Mouse (Mus musculus): ENCODE results near the gene Slc1a5. TPM values are rescaled to one million over a fixed set of nuclear protein-coding genes. Genes with fewer than 3 reads are reported as not detected.

The Slc1a5 gene
- polyA plus RNA-seq, 1 experiment from 2014 or later = 4.6 TPM

- 68% methylated on average over 5 of the region's 5 CpGs for whole genome bisulfite sequencing
- peaks cover 52% of the 10 kb centered on the region for H3K4me1 ChIP-seq (ENCODE audit: control insufficient read depth, insufficient read depth, low read length)
- H3K27me3 ChIP-seq (ENCODE audit: control insufficient read depth, insufficient read depth, low read length) = no peaks in the 10 kb centered on the region
- H3K9me3 ChIP-seq (ENCODE audit: control insufficient read depth, low read length) = no peaks in the 10 kb centered on the region
- H3K36me3 ChIP-seq (ENCODE audit: control insufficient read depth, insufficient read depth, low read length) = peaks cover 17% of the 10 kb centered on the region
- no peak overlapping the region for H3K27ac ChIP-seq (ENCODE audit: low read depth, low read length)
- no peak overlapping the region for H3K4me3 ChIP-seq (ENCODE audit: low read depth, low read length)
- no peak overlapping the region for H3K9ac ChIP-seq (replicated peaks; ENCODE audit: low read depth, low read length)
- no peak overlapping the region for H3K4me2 ChIP-seq (ENCODE audit: low read depth, low read length)
- no peak for ATAC-seq (ENCODE audit: low read depth)
Measured at GRCm38 (mm10) chr7:16820271-16820763, 39.2 kb downstream of the Slc1a5 start.

DNA sequence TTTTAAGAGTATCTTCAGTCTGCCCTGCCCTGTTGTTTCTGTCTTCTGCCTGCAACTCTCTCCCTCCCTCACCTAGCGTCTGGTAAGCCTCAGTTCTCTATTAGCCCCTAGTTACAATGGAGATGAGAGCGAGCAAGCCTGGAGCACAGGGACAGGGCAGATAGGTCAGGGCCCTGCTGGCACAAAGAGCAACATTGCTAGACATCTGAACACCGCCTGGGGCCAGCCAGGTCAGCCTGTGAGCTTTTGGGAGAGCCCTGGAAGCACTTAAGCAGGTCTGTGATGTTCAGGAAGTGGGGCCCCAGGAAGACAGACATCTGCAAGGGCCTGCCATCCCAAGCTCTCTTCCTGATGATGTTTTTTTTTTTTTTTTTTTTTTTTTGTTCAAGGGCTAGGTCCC is 40.0 kb downstream of the Slc1a5 start:
- Histone ChIP-seq H3K27me3 (ENCODE audit: control insufficient read depth, insufficient read depth, low read length) (no peaks in the 10 kb centered on the region), H3K9ac (replicated peaks; ENCODE audit: low read depth, low read length) (no peak overlapping the region), H3K4me1 (ENCODE audit: control insufficient read depth, insufficient read depth, low read length) (peaks cover 49% of the 10 kb centered on the region), H3K27ac (ENCODE audit: low read depth, low read length) (no peak overlapping the region), H3K4me3 (ENCODE audit: low read depth, low read length) (no peak overlapping the region), H3K36me3 (ENCODE audit: control insufficient read depth, insufficient read depth, low read length) (peaks cover 24% of the 10 kb centered on the region), H3K4me2 (ENCODE audit: low read depth, low read length) (no peak overlapping the region), H3K9me3 (ENCODE audit: control insufficient read depth, low read length) (no peaks in the 10 kb centered on the region)
- WGBS = 47% methylated on average over 3 of the region's 3 CpGs
- ATAC-seq (ENCODE audit: low read depth) = no peak

DNA sequence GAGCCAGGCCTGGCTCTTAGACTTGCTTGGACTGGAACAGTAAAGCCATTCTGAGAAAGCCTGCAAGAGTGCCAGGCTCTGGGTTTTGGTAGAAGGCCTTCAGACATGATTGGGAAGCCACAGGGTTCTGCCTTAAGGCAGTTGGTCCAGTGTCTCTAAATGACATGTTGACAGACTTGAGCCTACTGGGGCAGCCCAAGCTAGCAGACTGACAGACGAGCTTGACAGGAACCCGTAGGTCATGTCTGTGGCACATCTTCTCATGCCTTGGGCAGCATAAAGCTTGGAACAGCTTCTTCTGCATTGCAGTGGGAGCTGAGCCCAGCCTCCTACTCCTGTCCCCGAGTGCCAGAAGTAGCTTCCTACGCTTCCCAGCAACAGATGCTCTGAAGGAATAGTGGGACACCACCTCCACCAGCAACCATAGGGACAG is 40.5 kb downstream of the Slc1a5 start:
- Histone ChIP-seq H3K36me3 (ENCODE audit: control insufficient read depth, insufficient read depth, low read length) (peaks cover 28% of the 10 kb centered on the region), H3K4me1 (ENCODE audit: control insufficient read depth, insufficient read depth, low read length) (peaks cover 49% of the 10 kb centered on the region), H3K9ac (replicated peaks; ENCODE audit: low read depth, low read length) (no peak overlapping the region), H3K27ac (ENCODE audit: low read depth, low read length) (no peak overlapping the region), H3K27me3 (ENCODE audit: control insufficient read depth, insufficient read depth, low read length) (no peaks in the 10 kb centered on the region), H3K4me2 (ENCODE audit: low read depth, low read length) (no peak overlapping the region), H3K9me3 (ENCODE audit: control insufficient read depth, low read length) (no peaks in the 10 kb centered on the region), H3K4me3 (ENCODE audit: low read depth, low read length) (no peak overlapping the region)
- 86% methylated on average over 4 of the region's 4 CpGs for WGBS
- no peak for ATAC-seq (ENCODE audit: low read depth)

- H3K9ac ChIP-seq (replicated peaks; ENCODE audit: low read depth, low read length) = no peak overlapping the region
- peaks cover 32% of the 10 kb centered on the region for H3K36me3 ChIP-seq (ENCODE audit: control insufficient read depth, insufficient read depth, low read length)
- WGBS = 78% methylated on average over 5 of the region's 5 CpGs
- no peak for ATAC-seq (ENCODE audit: low read depth)
- H3K4me2 ChIP-seq (ENCODE audit: low read depth, low read length) = no peak overlapping the region
- H3K4me1 ChIP-seq (ENCODE audit: control insufficient read depth, insufficient read depth, low read length) = peaks cover 34% of the 10 kb centered on the region
- H3K9me3 ChIP-seq (ENCODE audit: control insufficient read depth, low read length) = no peaks in the 10 kb centered on the region
- no peaks in the 10 kb centered on the region for H3K27me3 ChIP-seq (ENCODE audit: control insufficient read depth, insufficient read depth, low read length)
- no peak overlapping the region for H3K27ac ChIP-seq (ENCODE audit: low read depth, low read length)
- no peak overlapping the region for H3K4me3 ChIP-seq (ENCODE audit: low read depth, low read length)
Measured at GRCm38 (mm10) chr7:16823734-16824133, 42.6 kb downstream of the Slc1a5 start.

DNA sequence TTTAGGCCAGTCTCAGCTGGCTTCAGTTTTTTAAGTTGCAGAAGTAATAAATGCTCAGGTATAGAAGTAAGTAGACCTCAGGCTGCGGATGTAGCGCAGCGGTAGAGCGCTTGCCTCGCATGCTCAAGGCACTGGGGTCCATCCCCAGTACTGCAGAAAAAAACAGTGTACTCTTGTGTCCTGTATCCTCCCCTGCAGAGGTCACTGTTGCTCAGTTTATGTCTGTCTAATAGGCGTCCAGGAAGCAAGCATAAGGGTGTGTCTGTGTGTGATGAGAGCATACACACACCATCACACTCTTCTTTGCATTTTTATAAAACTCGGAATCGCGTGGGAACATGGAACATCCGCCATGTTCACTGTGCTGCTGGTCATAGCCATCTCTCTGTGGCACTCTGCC is 44.6 kb downstream of the Slc1a5 start:
- Histone ChIP-seq H3K27ac (ENCODE audit: low read depth, low read length) (no peak overlapping the region), H3K4me2 (ENCODE audit: low read depth, low read length) (no peak overlapping the region), H3K27me3 (ENCODE audit: control insufficient read depth, insufficient read depth, low read length) (no peaks in the 10 kb centered on the region), H3K9me3 (ENCODE audit: control insufficient read depth, low read length) (no peaks in the 10 kb centered on the region), H3K4me3 (ENCODE audit: low read depth, low read length) (no peak overlapping the region), H3K36me3 (ENCODE audit: control insufficient read depth, insufficient read depth, low read length) (peaks cover 49% of the 10 kb centered on the region), H3K4me1 (ENCODE audit: control insufficient read depth, insufficient read depth, low read length) (peaks cover 14% of the 10 kb centered on the region), H3K9ac (replicated peaks; ENCODE audit: low read depth, low read length) (no peak overlapping the region)
- WGBS = 84% methylated on average over 10 of the region's 10 CpGs
- ATAC-seq (ENCODE audit: low read depth) = no peak

GRCm38 (mm10) chr7:16826571-16826970 is 45.4 kb downstream of the Slc1a5 start:
- WGBS = 84% methylated on average over 5 of the region's 5 CpGs
- Histone ChIP-seq H3K9ac (replicated peaks; ENCODE audit: low read depth, low read length) (no peak overlapping the region), H3K27ac (ENCODE audit: low read depth, low read length) (no peak overlapping the region), H3K4me2 (ENCODE audit: low read depth, low read length) (no peak overlapping the region), H3K36me3 (ENCODE audit: control insufficient read depth, insufficient read depth, low read length) (peaks cover 56% of the 10 kb centered on the region), H3K27me3 (ENCODE audit: control insufficient read depth, insufficient read depth, low read length) (no peaks in the 10 kb centered on the region), H3K4me3 (ENCODE audit: low read depth, low read length) (no peak overlapping the region), H3K4me1 (ENCODE audit: control insufficient read depth, insufficient read depth, low read length) (peaks cover 6% of the 10 kb centered on the region), H3K9me3 (ENCODE audit: control insufficient read depth, low read length) (no peaks in the 10 kb centered on the region)
- ATAC-seq (ENCODE audit: low read depth) = no peak

- Histone ChIP-seq H3K4me2 (ENCODE audit: low read depth, low read length) (no peak overlapping the region), H3K36me3 (ENCODE audit: control insufficient read depth, insufficient read depth, low read length) (peaks cover 64% of the 10 kb centered on the region), H3K4me3 (ENCODE audit: low read depth, low read length) (no peak overlapping the region), H3K4me1 (ENCODE audit: control insufficient read depth, insufficient read depth, low read length) (no peaks in the 10 kb centered on the region), H3K27me3 (ENCODE audit: control insufficient read depth, insufficient read depth, low read length) (no peaks in the 10 kb centered on the region), H3K27ac (ENCODE audit: low read depth, low read length) (no peak overlapping the region), H3K9ac (replicated peaks; ENCODE audit: low read depth, low read length) (no peak overlapping the region), H3K9me3 (ENCODE audit: control insufficient read depth, low read length) (no peaks in the 10 kb centered on the region)
- 85% methylated on average over 4 of the region's 4 CpGs for WGBS
- ATAC-seq (ENCODE audit: low read depth) = no peak
Measured at GRCm38 (mm10) chr7:16827274-16827673, 46.1 kb downstream of the Slc1a5 start.

DNA sequence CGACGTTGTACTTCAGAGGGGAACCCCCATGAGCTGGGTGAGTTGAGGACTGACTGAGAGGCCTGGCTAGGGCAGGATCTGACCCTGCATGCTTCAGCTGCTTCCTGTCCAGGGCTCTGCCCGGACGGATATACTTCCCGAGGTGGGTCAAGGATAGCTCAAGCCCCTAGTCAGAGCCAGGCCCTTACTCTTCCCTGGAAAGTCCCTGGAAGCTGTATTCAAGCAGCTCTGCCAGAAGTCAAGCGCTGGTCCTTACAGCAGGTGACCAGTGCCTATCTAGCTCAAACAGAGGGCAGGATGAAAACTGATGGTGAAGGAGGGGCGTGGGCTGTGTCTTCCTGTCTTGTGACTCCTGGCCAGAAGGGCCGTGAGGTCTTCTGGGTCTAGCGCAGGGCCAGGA is 49.3 kb downstream of the Slc1a5 start:
- WGBS = 89% methylated on average over 9 of the region's 9 CpGs
- no peak for ATAC-seq (ENCODE audit: low read depth)
- no peaks in the 10 kb centered on the region for H3K27me3 ChIP-seq (ENCODE audit: control insufficient read depth, insufficient read depth, low read length)

GRCm38 (mm10) chr7:16837916-16838803 is 57.0 kb downstream of the Slc1a5 start:
- no peak overlapping the region for H3K9ac ChIP-seq (replicated peaks; ENCODE audit: low read depth, low read length)
- H3K4me3 ChIP-seq (ENCODE audit: low read depth, low read length) = no peak overlapping the region
- no peaks in the 10 kb centered on the region for H3K9me3 ChIP-seq (ENCODE audit: control insufficient read depth, low read length)
- WGBS = 93% methylated on average over 18 of the region's 18 CpGs
- no peak overlapping the region for H3K27ac ChIP-seq (ENCODE audit: low read depth, low read length)
- no peaks in the 10 kb centered on the region for H3K27me3 ChIP-seq (ENCODE audit: control insufficient read depth, insufficient read depth, low read length)
- no peak overlapping the region for H3K4me2 ChIP-seq (ENCODE audit: low read depth, low read length)
- ATAC-seq (ENCODE audit: low read depth) = no peak
- peaks cover 51% of the 10 kb centered on the region for H3K36me3 ChIP-seq (ENCODE audit: control insufficient read depth, insufficient read depth, low read length)
- H3K4me1 ChIP-seq (ENCODE audit: control insufficient read depth, insufficient read depth, low read length) = 0 out of 2 replicates have a peak, but pooled peaks cover 4% of the 10 kb centered on the region

More for the DNA sequence above, 49.3 kb downstream of the Slc1a5 start:
- Histone ChIP-seq H3K4me1 (ENCODE audit: control insufficient read depth, insufficient read depth, low read length) (no peaks in the 10 kb centered on the region), H3K9ac (replicated peaks; ENCODE audit: low read depth, low read length) (no peak overlapping the region), H3K9me3 (ENCODE audit: control insufficient read depth, low read length) (no peaks in the 10 kb centered on the region), H3K4me3 (ENCODE audit: low read depth, low read length) (no peak overlapping the region), H3K4me2 (ENCODE audit: low read depth, low read length) (no peak overlapping the region), H3K27ac (ENCODE audit: low read depth, low read length) (no peak overlapping the region), H3K36me3 (ENCODE audit: control insufficient read depth, insufficient read depth, low read length) (peaks cover 66% of the 10 kb centered on the region)

All from neural tube, embryonic 14.5 days (tissue).